Mouse (Mus musculus) activated CD4-positive, CD25-positive, alpha-beta regulatory T cell (primary cell): ENCODE data around the gene Cenpw. TPM values are rescaled to one million over a fixed set of nuclear protein-coding genes. Genes with fewer than 3 reads are reported as not detected.

Experiments used
- polyA plus RNA-seq, 2 experiments: library from polyadenylated mRNA; unstranded; fragments of 100-300 nt; shearing (Covaris generic); gene quantifications; one replicate each; pipeline ENCODE4 v1.2.1; 2017

Gene Cenpw
- polyA plus RNA-seq = 1 to 10 TPM; 6.3 to 9.3 TPM

DNA sequence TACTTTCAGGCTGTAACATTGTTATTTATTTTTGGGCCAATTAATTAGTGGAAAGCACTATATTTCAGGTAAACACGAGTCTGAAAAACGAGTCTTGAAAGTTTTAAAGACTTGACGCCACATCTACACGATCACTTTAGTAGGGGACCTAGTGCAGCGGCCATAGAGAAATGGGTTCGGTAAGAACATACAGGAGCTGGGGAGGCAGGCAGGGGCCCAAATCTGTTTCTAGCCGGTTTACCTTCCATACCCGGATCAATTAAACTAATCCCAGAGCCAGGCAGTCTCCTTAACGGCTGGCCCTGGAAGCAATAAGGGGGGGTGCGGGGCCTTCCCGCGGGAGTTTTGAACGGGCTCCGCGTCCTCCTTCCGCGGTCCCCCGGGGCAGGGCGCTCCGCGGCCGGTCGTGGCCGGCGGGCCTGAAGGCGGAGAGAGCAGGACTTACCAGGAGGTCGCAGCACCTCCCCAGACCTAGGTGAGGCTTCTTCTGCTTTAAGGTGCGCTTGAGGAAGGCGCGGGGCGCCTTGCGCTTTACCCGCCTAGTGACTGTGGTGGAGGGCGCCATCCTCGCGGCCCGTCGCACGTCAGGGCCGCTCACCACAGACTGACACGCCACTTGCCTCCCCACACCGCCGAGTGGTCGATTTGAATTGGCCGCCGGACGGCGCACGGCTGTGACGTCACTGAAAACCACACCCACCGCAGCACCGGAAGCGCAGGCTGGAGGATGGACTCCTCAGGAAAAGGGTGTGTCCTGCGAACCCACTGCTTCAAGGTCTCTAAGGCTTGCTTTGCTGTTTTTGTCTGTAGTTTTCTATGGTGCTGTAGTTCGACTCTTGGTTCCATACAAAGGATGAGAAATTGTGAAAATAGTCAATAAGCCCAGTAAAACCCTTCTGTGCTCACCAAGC, at the start of gene Cenpw:
Cenpw (minus strand) TSS at position 645 of the 911 bp plus-strand sequence.

